9 mouse cellular contexts compared by ENCODE assay signal in genomic region chr11:73006377-73006776, GRCm38 (mm10). TPM values are rescaled to one million over a fixed set of nuclear protein-coding genes. Genes with fewer than 3 reads are reported as not detected.
A peak's percentile ranks its signal among the peaks of the same experiment; 100 is the strongest.
DNase-seq lines count a peak whose midpoint lies in the region; ATAC-seq and TF ChIP-seq lines count a peak whose summit lies in the region.
"Had no signal": no experiment of that assay in that cellular context is flagged by ENCODE, and none has a peak within 500 bp of the region (broad histone marks: within the 10 kb centered on the region; RNA-seq: fewer than 3 reads in every experiment).

No protein-coding gene starts in this region.

- ATAC-seq in hindbrain, embryonic 11.5 days (ENCODE audit: low FRiP score), result peak; percentile 35; the same call in 1 of the 2 replicates
- ATAC-seq in hindbrain, embryonic 12.5 days (ENCODE audit: low FRiP score), result no peak
- 0 out of 2 replicates have a peak, but pooled peaks have one; percentile 19 for ATAC-seq in heart, embryonic 12.5 days (ENCODE audit: insufficient number of reproducible peaks, low FRiP score)
- no peak for ATAC-seq in kidney, postnatal 0 days (replicated peaks; ENCODE audit: low FRiP score, low read depth)
- ATAC-seq in megakaryocyte progenitor cell, adult 5-6 weeks (replicated peaks; ENCODE audit: poor library complexity), result peak; percentile 87
- ATAC-seq in stomach, postnatal 0 days (ENCODE audit: low FRiP score, low TSS enrichment), result peak; percentile 68

- no peak overlapping the region for H3K9ac ChIP-seq in hindbrain, embryonic 11.5 days (ENCODE audit: low read depth, low read length)
- no peak overlapping the region for H3K9ac ChIP-seq in hindbrain, embryonic 12.5 days
- H3K9ac ChIP-seq in heart, embryonic 12.5 days, result 0 out of 2 replicates have a peak overlapping the region, but pooled peaks have one; percentile 9
- H3K9ac ChIP-seq in kidney, postnatal 0 days (ENCODE audit: low read depth, low read length), result no peak overlapping the region
- no peak overlapping the region for H3K9ac ChIP-seq in stomach, postnatal 0 days (ENCODE audit: low read length)

- 6% methylated on average over 2 of the region's 2 CpGs for WGBS in hindbrain, embryonic 11.5 days
- 4% methylated on average over 2 of the region's 2 CpGs for WGBS in hindbrain, embryonic 12.5 days
- 7% methylated on average over 2 of the region's 2 CpGs for WGBS in heart, embryonic 12.5 days
- WGBS in kidney, postnatal 0 days, result 2% methylated on average over 2 of the region's 2 CpGs
- 4% methylated on average over 2 of the region's 2 CpGs for WGBS in stomach, postnatal 0 days

- no peaks in the 10 kb centered on the region for H3K9me3 ChIP-seq in hindbrain, embryonic 11.5 days (ENCODE audit: control insufficient read depth, low read length)
- no peaks in the 10 kb centered on the region for H3K9me3 ChIP-seq in hindbrain, embryonic 12.5 days (replicated peaks)
- H3K9me3 ChIP-seq in heart, embryonic 12.5 days (replicated peaks), result no peaks in the 10 kb centered on the region
- H3K9me3 ChIP-seq in kidney, postnatal 0 days (replicated peaks; ENCODE audit: low read length), result no peaks in the 10 kb centered on the region
- H3K9me3 ChIP-seq in stomach, postnatal 0 days (ENCODE audit: control insufficient read depth, low read length), result no peaks in the 10 kb centered on the region

- DNase-seq in hindbrain, embryonic 11.5 days (ENCODE audit: low spot score), result peak; percentile 74
- peak; percentile 82 for DNase-seq in MN1 (ENCODE audit: low spot score)
- DNase-seq in cerebellum, adult 8-10 months, result peak; percentile 63
- peak; percentile 93 for DNase-seq in kidney, postnatal 0 days (ENCODE audit: low spot score)
- DNase-seq in stomach, postnatal 0 days (ENCODE audit: low spot score), result peak; percentile 51

- H3K27ac ChIP-seq in hindbrain, embryonic 11.5 days (ENCODE audit: low read depth, low read length), result no peak overlapping the region
- no peak overlapping the region for H3K27ac ChIP-seq in hindbrain, embryonic 12.5 days
- H3K27ac ChIP-seq in heart, embryonic 12.5 days (ENCODE audit: poor library complexity, severe bottlenecking), result peak overlapping the region; percentile 45
- no peak overlapping the region for H3K27ac ChIP-seq in kidney, postnatal 0 days
- H3K27ac ChIP-seq in stomach, postnatal 0 days (replicated peaks), result no peak overlapping the region

- H3K4me3 ChIP-seq in hindbrain, embryonic 11.5 days (ENCODE audit: low read depth, low read length), result no peak overlapping the region
- no peak overlapping the region for H3K4me3 ChIP-seq in hindbrain, embryonic 12.5 days
- H3K4me3 ChIP-seq in heart, embryonic 12.5 days, result no peak overlapping the region
- H3K4me3 ChIP-seq in kidney, postnatal 0 days (replicated peaks; ENCODE audit: low read depth, low read length), result no peak overlapping the region
- no peak overlapping the region for H3K4me3 ChIP-seq in stomach, postnatal 0 days (ENCODE audit: low read depth, low read length)
- H3K4me3 ChIP-seq: erythroblast, embryonic 14.5 days had no signal

- no peaks in the 10 kb centered on the region for H3K4me1 ChIP-seq in hindbrain, embryonic 11.5 days (replicated peaks; ENCODE audit: control insufficient read depth, insufficient read depth, low read length)
- H3K4me1 ChIP-seq in hindbrain, embryonic 12.5 days, result no peaks in the 10 kb centered on the region
- H3K4me1 ChIP-seq in heart, embryonic 12.5 days (replicated peaks), result peaks cover 26% of the 10 kb centered on the region
- no peaks in the 10 kb centered on the region for H3K4me1 ChIP-seq in kidney, postnatal 0 days (replicated peaks; ENCODE audit: insufficient read depth, low read length)
- no peaks in the 10 kb centered on the region for H3K4me1 ChIP-seq in stomach, postnatal 0 days (replicated peaks; ENCODE audit: control insufficient read depth, insufficient read depth)

- no peak for TF ChIP-seq EP300 in stomach, postnatal 0 days (optimal IDR thresholded peaks at IDR 0.05)

- no peaks in the 10 kb centered on the region for H3K27me3 ChIP-seq in hindbrain, embryonic 11.5 days (ENCODE audit: control insufficient read depth, insufficient read depth, low read length)
- H3K27me3 ChIP-seq in hindbrain, embryonic 12.5 days, result peaks cover 17% of the 10 kb centered on the region; the same call in 1 of the 2 replicates
- H3K27me3 ChIP-seq in heart, embryonic 12.5 days (replicated peaks), result peaks cover 30% of the 10 kb centered on the region
- no peaks in the 10 kb centered on the region for H3K27me3 ChIP-seq in kidney, postnatal 0 days (ENCODE audit: insufficient read depth, low read length)
- H3K27me3 ChIP-seq in stomach, postnatal 0 days (ENCODE audit: control insufficient read depth, insufficient read depth, low read length), result no peaks in the 10 kb centered on the region

- H3K36me3 ChIP-seq in hindbrain, embryonic 11.5 days (ENCODE audit: control insufficient read depth, insufficient read depth, low read length), result no peaks in the 10 kb centered on the region
- H3K36me3 ChIP-seq in hindbrain, embryonic 12.5 days, result no peaks in the 10 kb centered on the region
- no peaks in the 10 kb centered on the region for H3K36me3 ChIP-seq in heart, embryonic 12.5 days
- H3K36me3 ChIP-seq in kidney, postnatal 0 days (ENCODE audit: insufficient read depth, low read length), result no peaks in the 10 kb centered on the region
- H3K36me3 ChIP-seq in stomach, postnatal 0 days (ENCODE audit: control insufficient read depth, insufficient read depth, low read length), result no peaks in the 10 kb centered on the region

- TF ChIP-seq CTCF in kidney, postnatal 0 days (IDR thresholded peaks at IDR 0.05; ENCODE audit: low read depth), result peak; percentile 92
- peak; percentile 91 for TF ChIP-seq CTCF in stomach, postnatal 0 days (IDR thresholded peaks at IDR 0.05; ENCODE audit: low read depth)

- H3K4me2 ChIP-seq in hindbrain, embryonic 11.5 days (replicated peaks; ENCODE audit: low read depth, low read length), result no peak overlapping the region
- no peak overlapping the region for H3K4me2 ChIP-seq in hindbrain, embryonic 12.5 days (replicated peaks)
- no peak overlapping the region for H3K4me2 ChIP-seq in heart, embryonic 12.5 days
- H3K4me2 ChIP-seq in kidney, postnatal 0 days (ENCODE audit: low read length), result no peak overlapping the region
- H3K4me2 ChIP-seq in stomach, postnatal 0 days (replicated peaks; ENCODE audit: low read depth), result no peak overlapping the region

RNA-seq across cellular contexts. Expression of gene P2rx1, which starts 7.5 kb away (rescaled TPM):
- 1.4 and 2.4 TPM in 2 replicates for polyA plus RNA-seq in hindbrain, embryonic 11.5 days (2014; fragmentation: Nextera tagmentation; extraction: Ambion mirVana)
- polyA plus RNA-seq in hindbrain, embryonic 12.5 days (2016; fragmentation: Nextera tagmentation; extraction: Ambion mirVana), result 0.81 and 1.2 TPM in 2 replicates
- polyA plus RNA-seq in heart, embryonic 12.5 days (2016; fragmentation: Nextera tagmentation; extraction: Ambion mirVana), result 2.2 and 2.7 TPM in 2 replicates
- 2.4 and 2.6 TPM in 2 replicates for polyA plus RNA-seq in kidney, postnatal 0 days (2015; fragmentation: Nextera tagmentation; extraction: Ambion mirVana)
- total RNA-seq in megakaryocyte progenitor cell, adult 5-6 weeks (2015), result 6.8 and 9.3 TPM in 2 replicates
- total RNA-seq in megakaryocyte progenitor cell, adult 5-6 weeks (2017), result 3.8 and 5.2 TPM in 2 replicates
- 0.97 and 0.98 TPM in 2 replicates for polyA plus RNA-seq in stomach, postnatal 0 days (2015; fragmentation: Nextera tagmentation; extraction: Ambion mirVana)

RNA-seq across cellular contexts. Expression of gene Camkk1, which starts 12.4 kb away (rescaled TPM):
- polyA plus RNA-seq in hindbrain, embryonic 11.5 days (2014; fragmentation: Nextera tagmentation; extraction: Ambion mirVana), result 3.7 and 4.4 TPM in 2 replicates
- polyA plus RNA-seq in hindbrain, embryonic 12.5 days (2016; fragmentation: Nextera tagmentation; extraction: Ambion mirVana), result 13.3 and 13.6 TPM in 2 replicates
- 2.0 and 2.2 TPM in 2 replicates for polyA plus RNA-seq in heart, embryonic 12.5 days (2016; fragmentation: Nextera tagmentation; extraction: Ambion mirVana)
- polyA plus RNA-seq in kidney, postnatal 0 days (2015; fragmentation: Nextera tagmentation; extraction: Ambion mirVana), result 4.3 and 5.4 TPM in 2 replicates
- 0.35 and 0.59 TPM in 2 replicates for total RNA-seq in megakaryocyte progenitor cell, adult 5-6 weeks (2015)
- total RNA-seq in megakaryocyte progenitor cell, adult 5-6 weeks (2017), result 1.2 and 1.4 TPM in 2 replicates
- 6.7 and 7.1 TPM in 2 replicates for polyA plus RNA-seq in stomach, postnatal 0 days (2015; fragmentation: Nextera tagmentation; extraction: Ambion mirVana)

RNA-seq across cellular contexts. Expression of gene Ncbp3, which starts 41.2 kb away (rescaled TPM):
- polyA plus RNA-seq in hindbrain, embryonic 11.5 days (2014; fragmentation: Nextera tagmentation; extraction: Ambion mirVana), result 12.0 and 12.5 TPM in 2 replicates
- 13.4 and 13.5 TPM in 2 replicates for polyA plus RNA-seq in hindbrain, embryonic 12.5 days (2016; fragmentation: Nextera tagmentation; extraction: Ambion mirVana)
- 10.9 and 11.0 TPM in 2 replicates for polyA plus RNA-seq in heart, embryonic 12.5 days (2016; fragmentation: Nextera tagmentation; extraction: Ambion mirVana)
- polyA plus RNA-seq in kidney, postnatal 0 days (2015; fragmentation: Nextera tagmentation; extraction: Ambion mirVana), result 6.2 and 6.6 TPM in 2 replicates
- 9.6 and 10.2 TPM in 2 replicates for total RNA-seq in megakaryocyte progenitor cell, adult 5-6 weeks (2015)
- 12.7 and 15.1 TPM in 2 replicates for total RNA-seq in megakaryocyte progenitor cell, adult 5-6 weeks (2017)
- 4.9 TPM in 2 replicates for polyA plus RNA-seq in stomach, postnatal 0 days (2015; fragmentation: Nextera tagmentation; extraction: Ambion mirVana)

RNA-seq across cellular contexts. Expression of gene Atp2a3, which starts 45.4 kb away (rescaled TPM):
- 0.68 and 1.4 TPM in 2 replicates for polyA plus RNA-seq in hindbrain, embryonic 11.5 days (2014; fragmentation: Nextera tagmentation; extraction: Ambion mirVana)
- polyA plus RNA-seq in hindbrain, embryonic 12.5 days (2016; fragmentation: Nextera tagmentation; extraction: Ambion mirVana), result 2.2 and 2.4 TPM in 2 replicates
- polyA plus RNA-seq in heart, embryonic 12.5 days (2016; fragmentation: Nextera tagmentation; extraction: Ambion mirVana), result 4.8 and 5.7 TPM in 2 replicates
- 9.9 and 10.0 TPM in 2 replicates for polyA plus RNA-seq in kidney, postnatal 0 days (2015; fragmentation: Nextera tagmentation; extraction: Ambion mirVana)
- 52.1 and 63.7 TPM in 2 replicates for total RNA-seq in megakaryocyte progenitor cell, adult 5-6 weeks (2015)
- total RNA-seq in megakaryocyte progenitor cell, adult 5-6 weeks (2017), result 74.9 and 82.5 TPM in 2 replicates
- 19.6 and 21.9 TPM in 2 replicates for polyA plus RNA-seq in stomach, postnatal 0 days (2015; fragmentation: Nextera tagmentation; extraction: Ambion mirVana)

Comparison
In these comparisons a context has a peak if more than half of its experiments do, and no peak if none do; other contexts are left out.
1. ATAC-seq: peak in hindbrain, embryonic 11.5 days (single experiment), heart, embryonic 12.5 days (single experiment), megakaryocyte progenitor cell, adult 5-6 weeks (single experiment) and stomach, postnatal 0 days (single experiment); none in hindbrain, embryonic 12.5 days (single experiment) and kidney, postnatal 0 days (single experiment).
2. Peak in every context shown above with its lines, with median percentiles within 50 percentile points of each other: DNase-seq.